ENCODE assay signal across 11 mouse cellular contexts in the genomic region with DNA sequence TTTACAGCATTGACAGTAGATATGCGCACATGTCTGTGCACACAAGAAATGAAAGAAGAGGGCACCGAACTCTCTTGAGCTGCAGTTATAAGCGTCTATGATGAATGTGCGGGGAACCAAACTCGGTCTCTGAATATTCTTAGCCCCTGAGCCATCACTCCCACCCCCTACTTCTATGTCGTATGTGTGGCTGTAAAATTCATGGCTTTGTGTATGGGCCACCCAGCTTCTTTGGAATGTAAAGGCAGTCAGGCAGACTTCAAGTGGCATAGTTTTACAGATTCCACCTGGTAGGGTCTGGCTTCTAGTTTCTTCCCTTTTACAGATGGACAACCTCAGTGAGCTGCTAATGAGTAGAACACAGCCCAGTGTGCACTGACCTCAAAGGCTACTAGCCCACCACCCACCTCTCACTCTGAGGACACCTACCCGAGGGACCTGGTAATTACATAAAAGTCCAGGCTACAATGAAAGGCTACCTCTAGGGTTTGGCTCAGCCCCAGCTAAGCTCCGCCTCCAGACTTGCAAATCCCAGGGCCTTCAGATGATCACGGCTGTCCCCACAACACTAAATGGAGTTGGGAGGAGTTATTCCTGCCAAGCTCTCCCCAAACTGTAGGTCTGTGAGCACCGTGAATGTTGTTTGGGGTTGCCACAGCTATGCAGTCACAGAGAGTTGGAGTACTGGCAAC. TPM values are rescaled to one million over a fixed set of nuclear protein-coding genes. Genes with fewer than 3 reads are reported as not detected.
A peak's percentile ranks its signal among the peaks of the same experiment; 100 is the strongest.
DNase-seq lines count a peak whose midpoint lies in the region; ATAC-seq and TF ChIP-seq lines count a peak whose summit lies in the region.
"Had no signal": no experiment of that assay in that cellular context is flagged by ENCODE, and none has a peak within 500 bp of the region (broad histone marks: within the 10 kb centered on the region; RNA-seq: fewer than 3 reads in every experiment).

No protein-coding gene starts in this region.

- no peaks in the 10 kb centered on the region for H3K9me3 ChIP-seq in limb, embryonic 12.5 days
- H3K9me3 ChIP-seq: embryonic facial prominence, embryonic 12.5 days had no signal

- 38% methylated on average over 10 of the region's 10 CpGs for WGBS in limb, embryonic 12.5 days
- WGBS in heart, adult 2 months: 66% methylated on average over 10 of the region's 10 CpGs

- H3K4me3 ChIP-seq in limb, embryonic 12.5 days (replicated peaks): no peak overlapping the region
- no peak overlapping the region for H3K4me3 ChIP-seq in left cerebral cortex, adult 2 months
- no peak overlapping the region for H3K4me3 ChIP-seq in heart, adult 2 months
- H3K4me3 ChIP-seq: embryonic facial prominence, embryonic 12.5 days had no signal

- no peak for TF ChIP-seq POLR2A in heart, adult 2 months (IDR thresholded peaks at IDR 0.05; ENCODE audit: insufficient read depth, low read depth, low read length)

- peak; percentile 47 for DNase-seq in adrenal gland, postnatal 10 days
- no peak for DNase-seq in adrenal gland, adult 18-20 months (ENCODE audit: low spot score in 2 of 2)
- peak; percentile 81 for DNase-seq in ZHBTc4 (ENCODE audit: low read depth, low spot score)
- peak; percentile 63 for DNase-seq in kidney, adult 18-20 months
- DNase-seq in left cerebral cortex, adult 2 months (ENCODE audit: extremely low spot score in 1 of 2, low spot score in 2 of 2): no peak
- DNase-seq in heart, adult 2 months: no peak
- DNase-seq in urinary bladder, postnatal 4 days (ENCODE audit: low spot score in 2 of 2): no peak
- DNase-seq: liver had no signal

- no peak overlapping the region for H3K9ac ChIP-seq in limb, embryonic 12.5 days (replicated peaks)
- H3K9ac ChIP-seq in heart, adult 2 months (ENCODE audit: low read depth, low read length): no peak overlapping the region
- H3K9ac ChIP-seq: embryonic facial prominence, embryonic 12.5 days had no signal

- peak; percentile 47 for ATAC-seq in limb, embryonic 12.5 days (ENCODE audit: insufficient number of reproducible peaks, insufficient read depth, low FRiP score, low TSS enrichment, low read depth)

- intact Hi-C loops in left cerebral cortex, adult 2 months (cut with DNase I): no loop called here
- intact Hi-C loops in heart, adult 2 months (cut with DNase I): no loop called here

- no peaks in the 10 kb centered on the region for H3K36me3 ChIP-seq in limb, embryonic 12.5 days
- H3K36me3 ChIP-seq in heart, adult 2 months (ENCODE audit: control insufficient read depth, insufficient read depth, low read length): no peaks in the 10 kb centered on the region
- H3K36me3 ChIP-seq: embryonic facial prominence, embryonic 12.5 days had no signal

- TF ChIP-seq EP300 in heart, adult 2 months (IDR thresholded peaks at IDR 0.05; ENCODE audit: insufficient read depth, low read depth, low read length): no peak

- H3K27ac ChIP-seq in limb, embryonic 12.5 days: peak overlapping the region; percentile 82
- H3K27ac ChIP-seq in left cerebral cortex, adult 2 months: no peak overlapping the region
- H3K27ac ChIP-seq in heart, adult 2 months: no peak overlapping the region
- H3K27ac ChIP-seq: embryonic facial prominence, embryonic 12.5 days had no signal

- peaks cover 48% of the 10 kb centered on the region for H3K4me1 ChIP-seq in limb, embryonic 12.5 days (replicated peaks)
- no peaks in the 10 kb centered on the region; the same call in 1 of the 2 replicates for H3K4me1 ChIP-seq in heart, adult 2 months (ENCODE audit: control insufficient read depth, insufficient read depth, low read length)

- no peaks in the 10 kb centered on the region for H3K27me3 ChIP-seq in limb, embryonic 12.5 days
- no peaks in the 10 kb centered on the region; the same call in 1 of the 2 replicates for H3K27me3 ChIP-seq in heart, adult 2 months (ENCODE audit: control insufficient read depth, insufficient read depth, low read length)
- H3K27me3 ChIP-seq: embryonic facial prominence, embryonic 12.5 days had no signal

- 0 out of 2 replicates have a peak overlapping the region, but pooled peaks have one; percentile 1 for H3K4me2 ChIP-seq in limb, embryonic 12.5 days
- H3K4me2 ChIP-seq: embryonic facial prominence, embryonic 12.5 days; midbrain, embryonic 11.5 days had no signal

- TF ChIP-seq CTCF in left cerebral cortex, adult 2 months (IDR thresholded peaks at IDR 0.05): no peak
- TF ChIP-seq CTCF in heart, adult 2 months (IDR thresholded peaks at IDR 0.05): no peak

- no peaks in the 10 kb centered on the region for H3K79me2 ChIP-seq in heart, adult 2 months (replicated peaks; ENCODE audit: control insufficient read depth, insufficient read depth, low read length)

RNA-seq across cellular contexts. Expression of gene Tlr12, which starts 17.6 kb away (rescaled TPM):
- total RNA-seq in adrenal gland, postnatal 10 days (2021): under 1 TPM; 0.63 to 0.76 TPM
- 1 to 10 TPM in 1 of 2 experiments, under 1 TPM in 1; 0.53 to 1.9 TPM for total RNA-seq in adrenal gland, adult 18-20 months (2021)
- 1.2 and 1.3 TPM in 2 replicates for polyA plus RNA-seq in limb, embryonic 12.5 days (2016; fragmentation: Nextera tagmentation; extraction: Ambion mirVana)
- total RNA-seq in left cerebral cortex, adult 2 months (2021): under 1 TPM; 0.63 to 1.00 TPM
- under 1 TPM; 0.09 to 0.10 TPM for total RNA-seq in heart, adult 2 months (2021)
- 0.12 and 0.21 TPM in 2 replicates for polyA plus RNA-seq in heart, adult 2 months (2012; rRNA removed)

RNA-seq across cellular contexts. Expression of gene Phc2, which starts 18.5 kb away (rescaled TPM):
- total RNA-seq in adrenal gland, postnatal 10 days (2021): 10 to 100 TPM; 76.2 to 77.8 TPM
- 10 to 100 TPM; 69.8 to 88.5 TPM for total RNA-seq in adrenal gland, adult 18-20 months (2021)
- 69.0 and 81.6 TPM in 2 replicates for polyA plus RNA-seq in limb, embryonic 12.5 days (2016; fragmentation: Nextera tagmentation; extraction: Ambion mirVana)
- total RNA-seq in left cerebral cortex, adult 2 months (2021): 10 to 100 TPM; 84.8 to 90.6 TPM
- total RNA-seq in heart, adult 2 months (2021): 10 to 100 TPM; 34.3 to 46.3 TPM
- 39.7 and 44.5 TPM in 2 replicates for polyA plus RNA-seq in heart, adult 2 months (2012; rRNA removed)

RNA-seq across cellular contexts. Expression of gene Zscan20, which starts 26.1 kb away (rescaled TPM):
- 1 to 10 TPM; 4.3 to 5.6 TPM for total RNA-seq in adrenal gland, postnatal 10 days (2021)
- total RNA-seq in adrenal gland, adult 18-20 months (2021): 1 to 10 TPM; 4.6 to 6.6 TPM
- polyA plus RNA-seq in limb, embryonic 12.5 days (2016; fragmentation: Nextera tagmentation; extraction: Ambion mirVana): 5.9 TPM in 2 replicates
- 1 to 10 TPM; 8.2 to 9.4 TPM for total RNA-seq in left cerebral cortex, adult 2 months (2021)
- total RNA-seq in heart, adult 2 months (2021): 10 to 100 TPM in 1 of 2 experiments, 1 to 10 TPM in 1; 6.0 to 10.1 TPM
- polyA plus RNA-seq in heart, adult 2 months (2012; rRNA removed): 1.8 and 3.3 TPM in 2 replicates

Comparison
In these comparisons a context has a peak if more than half of its experiments do, and no peak if none do; other contexts are left out.
1. DNase-seq: peak in adrenal gland, postnatal 10 days (single experiment), ZHBTc4 (single experiment) and kidney, adult 18-20 months (single experiment); none in adrenal gland, adult 18-20 months (0 of 2), left cerebral cortex, adult 2 months (0 of 2), heart, adult 2 months (0 of 2) and urinary bladder, postnatal 4 days (0 of 2).